Mouse (Mus musculus) neural tube, embryonic 11.5 days (tissue): ENCODE results near the gene Lbp. TPM values are rescaled to one million over a fixed set of nuclear protein-coding genes. Genes with fewer than 3 reads are reported as not detected.

Experiments
- ATAC-seq: fragments of 200-750 bp; cut with Nextera tagmentation; 2 replicates; pipeline ENCODE4 v1.8.0; 2017; ENCODE audit warnings: moderate number of reproducible peaks, mild to moderate bottlenecking, moderate TSS enrichment, moderate library complexity; ENCODE audit not compliant: insufficient read depth, low FRiP score, low TSS enrichment
- DNase-seq: peaks from one replicate; pipeline ENCODE4 v3.0.0-alpha.2; 2015; ENCODE audit warnings: low spot score
- H3K27ac ChIP-seq: fragments of 300-500 bp; sonication (generic); 2 replicates; pipeline ENCODE4 v1.5.1; 2014; ENCODE audit warnings: low read depth, mild to moderate bottlenecking, low read length
- H3K27me3 ChIP-seq: fragments of 300-500 bp; sonication (generic); 2 replicates; pipeline ENCODE4 v1.6.1; 2014; ENCODE audit warnings: mild to moderate bottlenecking, low read length, mixed read lengths; ENCODE audit not compliant: control insufficient read depth, insufficient read depth
- H3K36me3 ChIP-seq: fragments of 300-500 bp; sonication (generic); 2 replicates; pipeline ENCODE4 v1.6.1; 2014; ENCODE audit warnings: mild to moderate bottlenecking, low read length, moderate library complexity, mixed read lengths; ENCODE audit not compliant: control insufficient read depth, insufficient read depth
- H3K4me1 ChIP-seq: fragments of 300-500 bp; sonication (generic); 2 replicates; pipeline ENCODE4 v1.6.1; 2014; ENCODE audit warnings: low read length, mixed read lengths; ENCODE audit not compliant: control insufficient read depth, insufficient read depth
- H3K4me2 ChIP-seq: fragments of 300-500 bp; sonication (generic); 2 replicates; pipeline ENCODE4 v1.6.1; 2014; ENCODE audit warnings: low read depth, mild to moderate bottlenecking, moderate library complexity
- H3K4me3 ChIP-seq: fragments of 300-500 bp; sonication (generic); 2 replicates; pipeline ENCODE4 v1.5.1; 2014; ENCODE audit warnings: low read depth, low read length
- H3K9ac ChIP-seq: fragments of 300-500 bp; sonication (generic); 2 replicates; pipeline ENCODE4 v1.6.1; 2014; ENCODE audit warnings: mild to moderate bottlenecking, low read length
- H3K9me3 ChIP-seq: fragments of 300-500 bp; sonication (generic); 2 replicates; pipeline ENCODE4 v1.6.1; 2016; ENCODE audit warnings: low read length; ENCODE audit not compliant: control insufficient read depth
- WGBS: fragments of 180-500 bp; shearing (Covaris S2); extraction: QIAGEN DNeasy Blood & Tissue Kit; methylation state at CpG from one replicate; pipeline ENCODE4 v1.1.7; 2014; 5-methylcytosine and 5-hydroxymethylcytosine counted together
- polyA plus RNA-seq: library from polyadenylated mRNA; unstranded; fragments of >200 nt; fragmentation: Nextera tagmentation; extraction: Ambion mirVana; gene quantifications from 2 replicates; pipeline ENCODE4 v1.2.1, GENCODE M21; 2014

Gene Lbp
- polyA plus RNA-seq, 1 experiment from 2014 or later = 1.7 TPM

- Histone ChIP-seq H3K4me2 (no peak overlapping the region), H3K27me3 (0 out of 2 replicates have a peak, but pooled peaks cover 2% of the 10 kb centered on the region), H3K36me3 (no peaks in the 10 kb centered on the region), H3K9ac (no peak overlapping the region), H3K4me1 (no peaks in the 10 kb centered on the region), H3K4me3 (no peak overlapping the region), H3K27ac (no peak overlapping the region), H3K9me3 (no peaks in the 10 kb centered on the region)
- 62% methylated on average over 7 of the region's 7 CpGs for WGBS
- DNase-seq = no peak
- ATAC-seq = no peak
These were observed 67.2 kb downstream of the Lbp start for GRCm38 (mm10) chr2:158373516-158373915.

- DNase-seq (peak; percentile 88), ATAC-seq (peak; percentile 57)
- Histone ChIP-seq H3K27ac (no peak within 1 kb of the TSS), H3K4me1 (no peaks in the 10 kb centered on the region), H3K4me3 (peak within 1 kb of the TSS; percentile 29), H3K27me3 (0 out of 2 replicates have a peak, but pooled peaks cover 2% of the 10 kb centered on the region), H3K4me2 (peak within 1 kb of the TSS; percentile 68), H3K36me3 (no peaks in the 10 kb centered on the region), H3K9me3 (no peaks in the 10 kb centered on the region), H3K9ac (peak within 1 kb of the TSS; percentile 47)
- WGBS = 1% methylated on average over 36 of the region's 36 CpGs
These were observed 69.3 kb downstream of the Lbp start, which contains the start of gene Snhg11 for GRCm38 (mm10) chr2:158375443-158376122. Snhg11 (plus strand) TSS chr2:158375638.

GRCm38 (mm10) chr2:158376123-158376687 is 69.9 kb downstream of the Lbp start:
- DNase-seq = peak; percentile 15
- Histone ChIP-seq H3K4me2 (peak overlapping the region; percentile 68), H3K9ac (peak overlapping the region; percentile 47), H3K4me3 (peak overlapping the region; percentile 29), H3K27ac (no peak overlapping the region), H3K4me1 (no peaks in the 10 kb centered on the region), H3K36me3 (no peaks in the 10 kb centered on the region), H3K27me3 (0 out of 2 replicates have a peak, but pooled peaks cover 2% of the 10 kb centered on the region), H3K9me3 (no peaks in the 10 kb centered on the region)
- no peak for ATAC-seq
- WGBS = 26% methylated on average over 12 of the region's 12 CpGs

GRCm38 (mm10) chr2:158376798-158377197 is 70.5 kb downstream of the Lbp start:
- Histone ChIP-seq H3K4me3 (peak overlapping the region; percentile 29), H3K27me3 (0 out of 2 replicates have a peak, but pooled peaks cover 2% of the 10 kb centered on the region), H3K9ac (peak overlapping the region; percentile 35), H3K4me1 (no peaks in the 10 kb centered on the region), H3K27ac (no peak overlapping the region), H3K36me3 (no peaks in the 10 kb centered on the region), H3K9me3 (no peaks in the 10 kb centered on the region), H3K4me2 (peak overlapping the region; percentile 68; the same call in 1 of the 2 replicates)
- WGBS = 68% methylated on average over 7 of the region's 7 CpGs
- DNase-seq (peak; percentile 12), ATAC-seq (no peak)

GRCm38 (mm10) chr2:158377811-158378210 is 71.5 kb downstream of the Lbp start:
- Histone ChIP-seq H3K4me1 (no peaks in the 10 kb centered on the region), H3K4me3 (no peak overlapping the region), H3K36me3 (no peaks in the 10 kb centered on the region), H3K9me3 (no peaks in the 10 kb centered on the region), H3K27me3 (0 out of 2 replicates have a peak, but pooled peaks cover 2% of the 10 kb centered on the region), H3K4me2 (no peak overlapping the region), H3K9ac (no peak overlapping the region), H3K27ac (no peak overlapping the region)
- 92% methylated on average over 1 of the region's 1 CpGs for WGBS
- no peak for ATAC-seq
- no peak for DNase-seq

- Histone ChIP-seq H3K4me1 (no peaks in the 10 kb centered on the region), H3K4me2 (no peak overlapping the region), H3K27ac (no peak overlapping the region), H3K36me3 (no peaks in the 10 kb centered on the region), H3K9ac (no peak overlapping the region), H3K4me3 (no peak overlapping the region), H3K27me3 (0 out of 2 replicates have a peak, but pooled peaks cover 2% of the 10 kb centered on the region), H3K9me3 (no peaks in the 10 kb centered on the region)
- ATAC-seq = no peak
- 44% methylated on average over 13 of the region's 13 CpGs for WGBS
- DNase-seq = peak; percentile 76
These were observed 73.2 kb downstream of the Lbp start for GRCm38 (mm10) chr2:158379354-158380078.

Other genes starting within 250 kb of the Lbp start
- gene Tgm2, start 160.1 kb upstream of the Lbp start, polyA plus RNA-seq = 4.5 and 5.3 TPM in 2 replicates
- gene D630003M21Rik, start 77.3 kb upstream of the Lbp start, polyA plus RNA-seq = 3.6 and 4.1 TPM in 2 replicates
- gene Bpi, start 48.4 kb upstream of the Lbp start, polyA plus RNA-seq = not detected in 2 replicates
- 39.6 and 42.3 TPM in 2 replicates for gene Snhg11, start 69.1 kb downstream of the Lbp start, polyA plus RNA-seq
- gene Ralgapb, start 103.4 kb downstream of the Lbp start, polyA plus RNA-seq = 23.1 and 24.8 TPM in 2 replicates
- not detected in 2 replicates for gene Adig, start 196.1 kb downstream of the Lbp start, polyA plus RNA-seq
- not detected in 2 replicates for gene Arhgap40, start 206.3 kb downstream of the Lbp start, polyA plus RNA-seq